Mouse (Mus musculus) G1E (cell line): ENCODE measurements at regions not wholly inside any gene's neighbourhood (a gene's known extent, or its start where the extent isn't known, plus 50 kb on each side); places are given as distances from the start of the nearest gene placed in this dataset.
"Not testable (repeated sequence)": the region's sequence is repeated elsewhere in the genome, so short reads cannot be mapped to it uniquely, and the experiment has no call there.

Source experiments
- ATAC-seq: 2 replicates; pipeline ENCODE4 v1.8.0; 2016; ENCODE audit warnings: mild to moderate bottlenecking; ENCODE audit not compliant: insufficient number of reproducible peaks, poor library complexity, low FRiP score, severe bottlenecking; ENCODE audit errors: extremely low read depth
- DNase-seq: peaks from one replicate; pipeline ENCODE4 v3.0.0; 2012; ENCODE audit warnings: low spot score
- H3K27me3 ChIP-seq: 2 replicates; pipeline ENCODE4 v1.6.1; 2012; ENCODE audit warnings: mild to moderate bottlenecking, low read length, inconsistent platforms; ENCODE audit not compliant: insufficient read depth
- H3K36me3 ChIP-seq: replicated peaks from 2 replicates; pipeline ENCODE3; 2012; ENCODE audit warnings: mild to moderate bottlenecking, inconsistent platforms
- H3K4me1 ChIP-seq: 2 replicates; pipeline ENCODE4 v1.6.1; 2012; ENCODE audit warnings: low read depth, low read length, inconsistent platforms, mixed read lengths; ENCODE audit not compliant: insufficient read depth
- H3K4me3 ChIP-seq: 2 replicates; pipeline ENCODE4 v1.5.1; 2012; ENCODE audit warnings: low read depth, mild to moderate bottlenecking, inconsistent platforms, low read length, moderate library complexity, mixed read lengths
- H3K9me3 ChIP-seq: replicated peaks from 2 replicates; pipeline ENCODE4 v1.6.1; 2012; ENCODE audit warnings: inconsistent platforms
- CTCF ChIP-seq: IDR thresholded peaks from 2 replicates; pipeline ENCODE4 v1.5.1; 2012; ENCODE audit warnings: low read depth, low read length, inconsistent platforms, mixed read lengths
- GATA1 ChIP-seq: IDR thresholded peaks from 2 replicates; pipeline ENCODE4 v1.6.1; 2012; ENCODE audit warnings: borderline replicate concordance, low read length, inconsistent platforms, mixed read lengths
- GATA2 ChIP-seq: IDR thresholded peaks from 2 replicates; pipeline ENCODE4 v1.6.1; 2012; ENCODE audit warnings: low read depth, low read length, inconsistent platforms, borderline replicate concordance
- POLR2AphosphoS5 ChIP-seq: IDR thresholded peaks from 2 replicates; pipeline ENCODE4 v1.6.1; 2012; ENCODE audit warnings: low read depth, low read length, inconsistent platforms; ENCODE audit not compliant: insufficient replicate concordance
- TAL1 ChIP-seq: conservative IDR thresholded peaks from 2 replicates; pipeline ENCODE4 v1.6.1; 2012; ENCODE audit warnings: low read depth, low read length, inconsistent platforms, mixed read lengths

GRCm38 (mm10) chr7:82105631-82106030 lies 68.0 kb upstream of the Sh3gl3 start:
- ATAC-seq: no peak
- TF ChIP-seq GATA1 (no peak), CTCF (no peak), TAL1 (no peak), POLR2AphosphoS5 (no peak), GATA2 (no peak)
- Histone ChIP-seq H3K36me3 (no peaks in the 10 kb centered on the region), H3K9me3 (no peaks in the 10 kb centered on the region), H3K4me3 (no peak overlapping the region), H3K4me1 (no peaks in the 10 kb centered on the region), H3K27me3 (no peaks in the 10 kb centered on the region; the same call in 1 of the 2 replicates)
- no peak for DNase-seq

GRCm38 (mm10) chr7:82109141-82109540 lies 64.5 kb upstream of the Sh3gl3 start:
- not testable (repeated sequence) for H3K36me3 ChIP-seq, H3K4me1 ChIP-seq, ATAC-seq, H3K4me3 ChIP-seq, H3K27me3 ChIP-seq, DNase-seq, H3K9me3 ChIP-seq

DNA sequence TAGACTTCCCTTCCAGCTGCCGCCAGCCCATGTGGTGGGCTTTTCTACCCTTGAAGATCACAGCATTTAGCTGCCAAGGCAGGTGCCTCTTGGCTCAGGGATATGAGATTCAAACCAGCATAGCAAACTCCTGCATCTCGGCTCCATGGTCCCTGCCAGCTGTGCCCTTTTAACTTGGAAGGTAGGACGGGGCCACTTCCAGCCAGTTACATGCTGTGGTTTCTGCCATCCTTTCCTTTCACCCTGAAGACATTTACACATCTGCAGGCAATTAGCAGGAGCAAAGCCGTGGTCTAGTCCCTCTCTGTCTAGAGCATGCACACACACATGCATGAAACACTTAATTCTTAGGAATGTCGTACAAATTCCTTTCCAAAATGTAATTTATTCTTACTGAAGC lies 64.1 kb upstream of the Sh3gl3 start:
- TF ChIP-seq CTCF (no peak), TAL1 (no peak), POLR2AphosphoS5 (no peak), GATA1 (no peak), GATA2 (no peak)

GRCm38 (mm10) chr7:82109977-82110376 lies 63.7 kb upstream of the Sh3gl3 start:
- DNase-seq: no peak
- H3K27me3 ChIP-seq: no peaks in the 10 kb centered on the region; the same call in 1 of the 2 replicates
- TF ChIP-seq GATA1 (no peak), TAL1 (no peak), POLR2AphosphoS5 (no peak), CTCF (no peak), GATA2 (no peak)

More for the DNA sequence above, 64.1 kb upstream of the Sh3gl3 start:
- Histone ChIP-seq H3K27me3 (no peaks in the 10 kb centered on the region; the same call in 1 of the 2 replicates), H3K4me1 (no peaks in the 10 kb centered on the region), H3K4me3 (no peak overlapping the region), H3K36me3 (no peaks in the 10 kb centered on the region), H3K9me3 (no peaks in the 10 kb centered on the region)
- DNase-seq (no peak), ATAC-seq (no peak)

DNA sequence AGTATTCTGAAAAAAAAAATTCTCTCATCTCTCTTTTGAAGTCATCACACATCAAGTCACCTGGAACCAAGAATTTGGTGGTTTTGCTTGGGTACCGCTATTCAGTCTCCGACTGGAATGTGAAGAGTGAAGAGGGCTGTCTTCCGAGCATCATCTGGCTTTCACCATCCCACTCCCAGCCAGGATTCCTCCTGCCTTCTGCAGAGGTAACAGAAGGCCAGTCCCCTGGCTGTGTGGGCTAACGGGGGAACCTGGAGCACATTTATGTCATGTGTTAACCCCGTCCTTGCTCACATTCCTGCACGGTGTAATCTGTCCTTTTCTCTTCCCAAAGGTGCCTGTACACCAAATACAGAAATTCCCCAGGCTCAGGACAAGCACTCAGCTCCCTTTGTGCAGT lies 61.6 kb upstream of the Sh3gl3 start:
- Histone ChIP-seq H3K4me3 (no peak overlapping the region), H3K27me3 (no peaks in the 10 kb centered on the region), H3K36me3 (no peaks in the 10 kb centered on the region), H3K9me3 (no peaks in the 10 kb centered on the region), H3K4me1 (no peaks in the 10 kb centered on the region)
- DNase-seq (no peak), ATAC-seq (no peak)
- TF ChIP-seq GATA2 (no peak), CTCF (no peak), TAL1 (no peak), POLR2AphosphoS5 (no peak), GATA1 (no peak)

More at GRCm38 (mm10) chr7:82109977-82110376, 63.7 kb upstream of the Sh3gl3 start:
- Histone ChIP-seq H3K4me1 (no peaks in the 10 kb centered on the region), H3K4me3 (no peak overlapping the region), H3K36me3 (no peaks in the 10 kb centered on the region), H3K9me3 (no peaks in the 10 kb centered on the region)
- no peak for ATAC-seq

DNA sequence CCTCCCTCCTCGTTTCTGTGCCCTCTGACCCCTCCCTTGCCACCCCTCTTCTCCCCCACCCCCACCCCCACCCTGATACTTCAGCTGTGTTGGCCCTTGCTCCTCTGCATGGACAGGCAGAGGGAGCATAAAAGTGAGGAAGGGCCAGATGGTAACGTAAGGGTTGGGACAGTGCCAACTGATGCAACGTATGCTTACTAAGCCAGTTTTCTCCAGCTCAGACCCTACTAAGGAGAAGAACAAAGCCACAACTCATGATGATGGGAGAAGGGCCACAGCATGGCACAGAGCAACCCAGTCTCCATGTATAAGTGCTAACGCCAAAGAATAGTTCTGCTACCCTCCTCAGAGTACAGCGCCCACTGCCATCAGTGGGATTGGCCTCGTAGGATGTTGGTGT lies 58.0 kb upstream of the Sh3gl3 start:
- no peaks in the 10 kb centered on the region for H3K4me1 ChIP-seq
- H3K36me3 ChIP-seq: no peaks in the 10 kb centered on the region
- ATAC-seq: no peak

GRCm38 (mm10) chr7:82119266-82119665 lies 54.4 kb upstream of the Sh3gl3 start:
- TF ChIP-seq POLR2AphosphoS5 (no peak), CTCF (peak; percentile 6; the same call in 1 of the 2 replicates)
- no peak for DNase-seq

More for the DNA sequence above, 58.0 kb upstream of the Sh3gl3 start:
- DNase-seq: no peak
- Histone ChIP-seq H3K4me3 (no peak overlapping the region), H3K9me3 (no peaks in the 10 kb centered on the region), H3K27me3 (no peaks in the 10 kb centered on the region)
- TF ChIP-seq CTCF (no peak), POLR2AphosphoS5 (no peak), TAL1 (no peak), GATA2 (no peak), GATA1 (no peak)

More at GRCm38 (mm10) chr7:82119266-82119665, 54.4 kb upstream of the Sh3gl3 start:
- Histone ChIP-seq H3K27me3 (no peaks in the 10 kb centered on the region), H3K36me3 (no peaks in the 10 kb centered on the region), H3K4me3 (no peak overlapping the region), H3K9me3 (no peaks in the 10 kb centered on the region), H3K4me1 (no peaks in the 10 kb centered on the region)
- ATAC-seq: no peak
